Mouse (Mus musculus) adrenal gland, postnatal 14 days (tissue): ENCODE measurements around the gene Rnf135. TPM values are rescaled to one million over a fixed set of nuclear protein-coding genes. Genes with fewer than 3 reads are reported as not detected.
A peak's percentile ranks its signal among the peaks of the same experiment; 100 is the strongest.
"Not testable (repeated sequence)": the region's sequence is repeated elsewhere in the genome, so short reads cannot be mapped to it uniquely, and the experiment has no call there.

ENCODE experiments used
- DNase-seq: peaks from one replicate; pipeline ENCODE4 v3.0.0; 2021; ENCODE audit warnings: mixed read lengths
- total RNA-seq: library from RNA; stranded (reverse); gene quantifications from 2 replicates; pipeline ENCODE4 v1.2.3, GENCODE M21; 2021

Rnf135 gene
- total RNA-seq, 1 experiment from 2014 or later: 7.8 TPM

DNA sequence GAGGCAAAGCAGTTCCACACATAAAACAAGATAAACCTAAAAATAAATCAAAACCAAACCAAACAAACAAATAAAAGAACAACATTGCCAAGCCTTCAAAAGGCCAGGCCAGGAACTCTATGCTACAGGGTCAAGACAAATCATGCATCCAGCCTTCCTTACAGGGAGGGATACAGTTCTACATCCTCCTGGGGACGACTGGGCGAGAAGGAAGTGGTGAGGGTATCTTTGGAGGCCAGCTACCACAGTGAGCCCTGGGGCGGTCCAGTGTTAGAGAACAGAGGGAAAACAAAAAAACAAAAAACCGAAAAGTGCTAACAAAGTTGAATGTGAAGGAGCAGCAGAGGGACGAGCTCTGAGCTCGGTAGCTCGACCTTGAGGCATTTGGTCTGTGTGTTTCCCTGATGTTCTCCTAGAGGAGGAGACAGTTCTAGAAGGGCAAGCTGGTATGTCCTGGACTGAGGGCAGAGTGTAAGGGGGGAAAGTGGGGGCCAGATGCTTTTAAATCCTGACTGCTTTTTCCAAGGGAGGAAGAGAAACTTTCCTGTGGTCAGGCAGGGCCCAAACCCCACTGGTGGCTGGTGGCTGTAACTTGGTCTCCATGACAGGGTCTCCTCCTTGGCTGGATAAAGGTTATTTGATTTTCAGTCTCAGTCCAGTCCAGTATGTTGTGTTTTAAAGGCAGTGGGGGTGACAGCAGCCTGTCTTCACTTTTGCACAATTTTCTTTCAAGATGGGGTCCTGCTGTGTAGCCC is 20.1 kb upstream of the Rnf135 start:
- no peak for DNase-seq

DNA sequence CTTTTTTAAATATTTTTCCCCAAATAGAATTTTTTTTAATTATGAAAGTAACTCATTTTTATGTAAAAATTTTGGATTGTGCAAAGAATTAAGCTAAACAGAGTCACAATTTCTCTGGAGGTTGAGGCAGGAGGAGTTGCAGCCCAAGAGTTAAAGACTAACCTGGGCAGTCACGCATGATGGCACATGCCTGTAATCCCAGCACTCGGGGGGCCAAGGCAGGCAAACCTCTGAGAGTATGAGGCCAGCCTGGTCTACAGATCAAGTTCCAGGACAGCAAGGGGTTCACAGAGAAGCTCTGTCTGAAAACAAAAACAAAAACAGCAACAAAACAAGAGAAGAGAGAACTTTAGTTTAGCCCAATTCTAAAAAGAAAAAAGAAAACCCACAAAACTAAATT is 19.4 kb upstream of the Rnf135 start:
- no peak for DNase-seq

DNA sequence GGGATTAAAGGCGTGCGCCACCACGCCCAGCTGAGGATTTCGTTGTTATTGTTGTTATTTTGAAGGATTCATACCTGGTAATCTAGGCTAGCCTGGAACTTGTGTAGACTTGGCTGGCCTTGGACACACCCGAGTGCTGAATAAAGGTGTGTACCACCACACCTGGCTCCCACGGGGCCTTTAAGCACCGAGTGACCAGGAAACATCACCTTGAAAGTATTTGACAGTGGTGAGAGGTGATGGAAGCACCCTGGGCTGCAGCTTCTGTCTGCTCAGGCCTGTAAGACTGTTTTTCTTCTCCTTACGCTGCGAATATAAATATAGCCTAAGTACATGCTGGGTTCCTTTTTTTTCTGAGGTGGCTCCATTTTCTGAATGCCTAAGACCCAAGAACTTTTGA is 15.5 kb upstream of the Rnf135 start:
- no peak for DNase-seq

DNA sequence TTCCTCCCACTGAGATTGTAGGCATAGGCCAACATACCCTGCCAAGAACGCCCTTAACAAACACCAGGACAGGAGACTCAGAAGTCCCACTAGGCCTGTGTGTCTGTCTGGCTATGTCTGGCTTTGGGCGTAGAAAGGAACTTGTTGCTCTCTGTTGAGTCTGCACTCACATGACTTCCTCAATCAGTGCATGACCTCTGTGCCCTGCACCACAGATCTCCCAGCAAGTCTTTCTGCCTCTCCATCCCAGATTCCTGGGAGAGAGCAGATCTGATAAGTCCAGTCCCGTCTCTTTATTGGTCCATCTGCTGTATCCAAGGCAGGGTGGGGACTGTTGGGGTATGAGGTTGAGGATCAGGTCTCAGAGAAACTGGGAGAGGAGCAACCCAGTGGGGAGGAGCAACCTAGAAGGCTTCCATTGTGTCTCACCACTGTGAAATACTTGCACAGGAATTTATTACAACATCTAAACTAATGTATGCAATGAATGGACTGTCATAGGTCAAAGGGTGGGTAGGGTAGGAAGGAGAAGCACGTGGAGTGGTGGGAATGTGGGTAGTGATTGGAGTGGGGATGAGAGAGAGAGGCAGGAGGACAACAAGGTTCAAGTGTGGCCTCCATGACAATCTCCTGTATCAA is 14.9 kb upstream of the Rnf135 start:
- DNase-seq: no peak

DNA sequence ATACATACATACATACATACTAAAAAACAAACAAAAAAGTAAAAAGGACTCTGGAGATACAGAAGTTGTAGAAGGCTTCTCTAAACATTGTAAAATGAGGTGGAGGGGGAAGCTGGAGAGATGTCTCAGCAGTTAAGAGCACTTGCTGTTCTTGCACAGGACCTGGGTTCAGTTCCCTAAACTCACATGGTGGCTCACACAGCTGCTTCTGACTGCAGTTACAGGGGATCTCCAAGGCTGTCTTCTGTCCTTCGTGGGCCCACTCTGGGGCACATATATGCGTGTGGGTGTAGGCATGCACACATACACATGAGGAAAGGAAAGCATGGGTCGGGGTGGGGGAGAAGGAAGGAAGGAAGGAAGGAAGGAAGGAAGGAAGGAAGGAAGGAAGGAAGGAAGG is 14.0 kb upstream of the Rnf135 start:
- no peak for DNase-seq

DNA sequence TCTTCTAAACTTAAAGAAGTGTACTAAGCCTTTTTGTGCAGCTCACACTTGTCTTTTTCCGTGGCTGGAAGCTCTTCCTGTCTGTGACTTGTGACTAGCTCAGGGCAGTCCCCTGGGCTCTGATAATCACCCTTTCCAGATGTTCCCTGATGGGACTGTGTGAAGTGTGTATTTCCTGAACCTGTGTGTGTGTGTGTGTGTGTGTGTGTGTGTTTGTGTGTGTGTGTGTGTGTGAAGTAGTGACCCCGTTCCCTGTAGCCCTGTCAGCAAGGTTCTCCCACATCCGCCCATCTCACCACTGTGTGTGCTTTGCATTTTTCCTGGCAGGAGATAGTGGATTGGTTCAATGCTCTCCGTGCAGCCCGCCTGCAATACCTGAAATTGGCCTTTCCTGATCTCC is 13.3 kb upstream of the Rnf135 start:
- no peak for DNase-seq

DNA sequence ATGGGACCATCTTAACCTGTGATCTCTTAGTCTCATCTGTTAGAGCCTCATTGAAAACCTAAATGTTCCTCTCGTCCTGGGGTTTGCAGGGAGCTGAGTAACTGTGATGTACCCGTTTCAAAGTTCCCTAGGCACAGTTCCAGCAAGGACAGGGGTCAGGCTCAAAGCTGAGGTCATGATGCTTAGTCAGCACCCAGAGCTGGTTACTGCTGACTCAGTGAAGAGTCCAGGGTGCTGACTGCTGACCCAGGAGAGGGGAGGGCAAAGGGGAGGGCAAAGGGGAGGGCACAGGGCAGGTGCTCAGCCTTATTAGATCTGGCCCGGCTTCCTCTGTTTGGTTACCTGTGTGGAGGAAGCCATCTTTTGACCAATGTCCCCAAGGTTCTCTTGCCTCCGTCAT is 11.8 kb upstream of the Rnf135 start:
- DNase-seq: peak; percentile 76

DNA sequence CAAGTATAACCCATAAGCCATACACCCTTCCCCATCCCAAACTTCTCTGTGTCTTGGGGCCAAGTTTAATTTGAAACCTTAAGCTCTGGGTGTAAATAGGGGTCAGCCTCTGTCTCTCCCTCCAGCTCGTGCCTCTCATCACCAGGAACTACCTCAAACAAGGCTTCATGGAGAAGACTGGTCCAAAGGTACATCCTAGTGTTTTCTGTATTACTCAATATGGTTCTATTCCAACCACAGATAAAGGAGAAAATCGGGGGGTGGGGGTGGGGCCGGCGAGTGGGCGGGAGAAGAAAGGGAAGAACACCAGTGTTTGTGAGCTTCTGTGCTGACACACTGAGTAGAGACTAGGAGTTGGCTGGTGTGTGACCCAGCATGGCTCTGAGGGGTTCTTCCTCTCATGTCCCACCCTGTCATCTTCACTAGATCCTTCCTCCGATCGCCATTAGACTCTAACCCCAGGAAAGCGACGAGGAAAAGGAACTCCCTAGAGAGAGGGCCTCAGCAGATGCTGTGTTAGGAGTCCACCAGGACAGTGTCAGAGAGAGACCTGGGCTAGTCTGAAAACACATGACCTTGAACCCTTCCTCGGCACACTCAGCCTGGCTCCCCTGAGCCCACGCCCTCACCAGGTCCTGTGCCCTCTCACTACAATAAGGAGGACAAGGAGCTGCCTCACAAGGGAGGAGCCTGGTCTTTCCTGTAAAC is 9.5 kb upstream of the Rnf135 start:
- DNase-seq: no peak

DNA sequence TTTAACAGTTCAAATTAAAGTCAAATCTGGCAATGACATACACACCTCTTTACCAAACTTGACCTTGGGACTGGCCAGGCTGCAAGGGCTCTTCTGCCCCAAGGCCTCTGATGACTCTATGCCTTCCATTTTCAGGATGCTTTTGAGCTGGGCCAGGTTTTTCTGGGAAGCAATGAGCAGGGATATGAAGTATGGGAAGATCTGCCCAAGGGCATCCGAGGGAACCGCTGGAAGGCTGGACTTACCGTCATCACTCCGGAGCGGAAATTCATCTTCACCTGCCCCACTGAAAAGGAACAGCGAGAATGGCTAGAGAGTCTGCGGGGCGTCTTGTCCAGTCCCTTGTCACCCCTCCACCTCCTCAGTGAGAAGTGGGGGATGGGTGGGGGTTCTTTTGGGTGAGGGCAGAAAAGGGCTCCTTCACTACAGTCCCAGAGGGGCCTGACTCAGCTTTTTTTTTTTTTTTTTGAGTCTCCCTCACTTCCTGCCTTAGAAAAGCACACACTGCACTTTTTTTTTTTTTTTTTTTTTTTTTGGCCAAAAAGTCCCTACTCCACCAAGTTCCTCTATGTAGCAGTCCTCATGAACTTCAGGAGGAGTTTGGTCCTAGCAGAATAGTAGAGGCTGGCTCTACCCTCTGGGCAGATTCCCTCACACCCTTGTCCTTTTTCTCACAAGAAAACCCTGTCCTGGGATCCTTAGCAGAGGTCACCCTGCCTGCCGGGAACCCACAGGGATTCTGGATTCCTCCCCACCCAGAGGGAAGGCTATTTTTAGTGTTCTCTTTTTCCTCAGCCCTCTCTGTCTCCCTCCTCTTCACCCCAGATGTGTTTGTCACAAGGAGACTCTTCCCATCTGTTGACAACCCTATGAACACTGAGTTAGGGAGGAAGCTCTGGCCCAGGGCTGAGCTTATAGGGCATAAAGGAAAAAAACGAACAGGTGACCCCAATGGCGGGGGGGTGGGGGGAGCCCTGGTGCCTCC is 6.4 kb upstream of the Rnf135 start:
- peak; percentile 32 for DNase-seq

DNA sequence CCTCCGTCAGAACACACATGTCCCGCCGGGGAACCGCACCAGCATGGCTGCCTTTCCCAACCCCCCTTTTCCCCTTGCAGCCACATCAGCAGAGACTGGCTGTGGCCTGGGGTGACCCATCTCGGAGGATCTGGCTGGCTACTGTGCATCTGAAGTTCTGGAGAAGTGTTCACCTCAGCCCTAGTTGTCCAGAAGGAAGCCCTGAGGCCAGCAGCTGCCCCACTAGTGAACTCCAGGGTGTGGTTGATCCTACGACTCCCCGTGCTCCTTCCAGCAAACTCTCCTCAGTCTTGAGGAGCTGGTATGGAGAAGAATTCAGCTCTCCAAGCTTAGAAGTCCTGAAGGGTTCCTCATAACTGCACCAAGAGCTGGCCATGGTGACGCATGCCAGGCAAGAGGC is 5.3 kb upstream of the Rnf135 start:
- DNase-seq: no peak

DNA sequence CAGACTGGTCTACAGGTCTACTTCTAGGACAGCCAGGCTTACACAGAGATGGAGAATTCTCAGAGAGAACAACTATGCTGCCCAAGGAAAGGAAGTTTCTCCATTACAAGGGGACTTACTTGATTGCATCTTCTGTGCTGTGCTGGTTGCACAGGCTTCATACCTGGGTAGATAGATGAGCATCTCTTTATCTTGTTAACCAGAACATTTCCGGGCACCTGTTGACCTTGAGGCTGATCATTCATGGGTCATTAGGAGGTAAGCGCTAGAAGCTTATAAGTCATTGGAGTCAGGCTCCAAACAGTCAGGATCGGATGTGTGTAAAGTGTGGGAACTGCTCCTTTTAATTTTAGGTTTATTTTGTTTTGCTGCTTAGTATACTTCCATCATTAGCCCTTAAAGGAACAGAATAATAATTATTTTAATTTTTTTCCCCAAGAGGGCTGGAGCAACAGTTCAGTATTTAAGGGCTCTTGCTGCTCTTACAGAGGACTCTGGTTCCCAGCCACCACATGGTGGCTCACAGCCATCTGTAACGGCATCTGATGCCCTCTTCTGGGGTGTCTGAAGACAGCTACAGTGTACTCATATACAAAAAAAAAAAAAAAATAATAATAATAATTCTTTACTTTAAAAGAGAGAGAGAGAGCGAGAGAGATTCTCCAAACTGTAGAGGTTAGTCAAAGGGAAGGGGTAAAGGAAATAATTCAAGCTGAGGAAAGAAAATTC is 2.5 kb upstream of the Rnf135 start:
- DNase-seq: no peak

DNA sequence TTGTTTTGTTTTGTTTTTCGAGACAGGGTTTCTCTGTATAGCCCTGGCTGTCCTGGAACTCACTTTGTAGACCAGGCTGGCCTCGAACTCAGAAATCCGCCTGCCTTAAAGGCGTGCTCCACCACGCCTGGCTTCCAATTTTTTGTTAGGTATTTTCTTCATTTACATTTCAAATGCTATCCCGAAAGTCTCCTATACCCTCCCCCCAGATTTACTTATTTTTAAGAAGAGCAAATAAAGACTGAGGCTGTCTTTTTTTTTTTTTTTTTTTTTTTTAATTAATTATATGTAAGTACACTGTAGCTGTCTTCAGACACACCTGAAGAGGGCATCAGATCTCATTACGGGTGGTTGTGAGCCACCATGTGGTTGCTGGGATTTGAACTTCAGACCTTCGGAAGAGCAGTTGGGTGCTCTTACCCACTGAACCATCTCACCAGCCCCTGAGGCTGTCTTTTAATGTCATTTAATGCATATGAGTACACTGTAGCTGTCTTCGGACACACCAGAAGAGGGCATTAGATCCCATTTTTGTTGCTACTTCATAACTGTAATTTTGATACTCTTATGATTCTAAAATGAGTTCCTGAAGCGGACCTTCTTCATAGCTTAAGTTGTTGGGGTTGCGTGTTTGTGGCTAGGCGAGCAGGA is 472 bp upstream of the Rnf135 start:
- DNase-seq: not testable (repeated sequence)

DNA sequence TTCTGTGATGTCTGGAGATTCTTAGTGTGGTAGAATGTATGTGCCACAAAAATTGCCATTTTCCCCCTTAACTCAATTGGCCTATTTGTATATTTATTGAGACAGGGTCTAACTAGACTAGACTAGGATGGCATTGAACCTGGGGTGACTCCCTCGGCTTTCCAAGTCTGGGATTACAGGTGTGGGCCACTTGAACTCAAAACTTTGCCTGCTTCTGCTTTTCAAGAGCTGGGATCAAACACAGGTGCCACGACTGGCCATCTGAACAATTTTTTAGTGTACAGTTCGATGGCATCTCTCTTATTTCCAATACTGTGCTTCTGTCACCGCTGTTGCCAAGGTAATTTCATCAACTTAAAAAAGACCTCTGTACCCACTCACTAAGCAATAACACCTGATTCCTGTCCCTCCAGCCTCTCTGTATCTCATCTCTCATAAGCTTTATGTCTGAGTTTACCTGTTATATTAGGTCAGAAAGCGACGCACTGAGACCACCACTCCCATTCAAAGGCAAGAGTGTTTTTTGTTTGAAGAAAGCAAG is 950 bp downstream of the Rnf135 start:
- DNase-seq: no peak

DNA sequence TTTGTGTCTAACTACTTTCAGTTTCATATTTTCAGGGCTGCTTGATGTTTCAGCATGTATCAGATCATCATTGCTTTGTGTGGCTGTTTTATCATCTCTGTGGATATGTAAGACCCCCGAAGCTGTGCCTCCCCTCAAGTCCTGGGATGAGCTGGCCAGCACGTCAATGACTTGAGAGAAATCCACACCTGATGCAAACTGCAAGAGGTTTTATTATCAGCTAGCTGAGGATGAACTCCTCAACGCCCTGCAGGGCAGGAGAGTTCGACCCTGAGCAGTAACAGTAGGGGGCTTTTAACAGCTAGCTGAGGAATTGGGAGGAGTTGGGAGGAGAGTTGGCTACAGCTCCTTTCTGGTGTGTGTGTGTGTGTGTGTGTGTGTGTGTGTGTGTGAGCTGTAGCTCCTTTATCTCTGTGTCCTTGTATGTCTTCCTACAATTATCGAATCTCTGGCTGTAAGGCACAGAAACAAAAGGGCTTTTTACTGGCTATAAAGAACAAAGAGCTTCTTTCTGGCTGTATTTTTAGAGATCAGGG is 1.9 kb downstream of the Rnf135 start:
- DNase-seq: not testable (repeated sequence)

DNA sequence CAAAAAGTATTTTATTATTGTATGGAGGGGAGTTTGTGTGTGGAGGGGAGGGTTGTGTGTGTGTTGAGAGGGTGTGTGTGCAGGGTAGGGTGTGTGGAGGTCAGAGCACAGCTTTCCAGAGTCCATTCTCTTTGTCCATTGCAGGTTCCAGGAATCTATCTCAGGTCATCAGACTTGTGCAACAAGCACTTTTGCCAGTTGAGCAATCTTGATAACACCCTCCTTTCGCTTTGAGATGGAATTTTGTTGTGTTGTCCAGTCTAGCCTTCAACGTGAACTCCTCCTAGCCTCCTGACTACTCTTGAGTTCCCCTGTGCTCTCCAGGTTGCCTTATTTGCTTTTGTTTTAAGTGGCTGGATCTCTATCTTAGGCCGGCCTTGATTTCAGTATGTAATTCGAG is 6.6 kb downstream of the Rnf135 start:
- DNase-seq: no peak

DNA sequence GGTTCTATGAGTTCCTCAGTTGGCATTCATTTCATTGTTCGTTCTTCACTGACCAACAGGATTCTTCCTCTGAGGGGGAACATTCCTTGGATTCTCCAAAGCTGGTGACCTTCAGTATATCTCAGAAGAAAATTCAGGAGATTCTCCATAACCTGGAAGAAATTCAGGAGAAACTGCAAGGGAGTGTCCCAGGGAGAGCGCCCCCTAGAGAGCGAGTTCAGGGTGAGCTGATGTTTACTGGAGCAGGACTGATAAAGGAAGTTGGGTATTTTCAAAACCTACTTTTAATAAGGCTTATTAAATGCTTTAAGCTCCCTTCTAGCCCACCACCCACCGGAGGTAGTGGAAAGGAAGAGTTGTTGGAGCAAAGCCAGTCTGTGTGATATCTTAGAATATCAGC is 10.2 kb downstream of the Rnf135 start:
- peak; percentile 41 for DNase-seq

DNA sequence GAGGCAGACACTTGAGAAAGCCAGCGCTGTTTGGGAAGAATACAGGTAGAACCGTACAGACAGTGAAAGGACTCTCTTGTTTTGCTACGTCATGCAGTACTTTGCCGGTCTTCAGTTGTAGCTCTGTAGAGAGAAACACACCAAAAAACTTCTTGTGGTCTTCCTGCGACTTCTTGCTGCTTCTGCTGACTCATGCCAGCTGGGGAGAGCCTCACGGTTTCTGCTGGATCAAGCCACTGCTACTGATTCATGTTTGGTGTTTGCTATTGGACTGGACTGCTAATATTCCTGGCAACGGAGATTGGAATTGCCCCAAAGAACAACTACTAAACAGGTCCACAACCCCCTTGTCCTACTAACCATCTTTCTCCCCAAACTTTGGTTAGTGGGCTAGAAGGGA is 12.7 kb downstream of the Rnf135 start:
- no peak for DNase-seq

DNA sequence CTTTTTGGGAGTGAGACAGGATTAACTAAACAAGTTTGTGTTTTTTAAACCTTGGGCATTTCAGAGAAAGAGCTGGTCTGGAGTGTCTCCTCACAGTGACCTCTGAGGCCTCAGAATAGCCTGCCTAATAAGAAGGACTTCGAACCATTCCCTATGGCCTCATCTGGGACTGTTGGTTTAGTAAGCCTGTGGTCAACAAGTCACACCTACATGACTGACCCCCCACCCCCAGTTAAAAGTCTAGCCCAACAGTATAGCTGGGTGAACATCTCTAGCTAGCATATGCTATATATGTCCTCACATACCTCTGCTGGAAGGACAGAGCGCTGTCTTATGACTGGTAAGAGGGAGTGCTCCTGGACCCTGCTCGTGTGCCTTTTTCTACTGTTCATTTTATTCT is 15.7 kb downstream of the Rnf135 start:
- DNase-seq: no peak

DNA sequence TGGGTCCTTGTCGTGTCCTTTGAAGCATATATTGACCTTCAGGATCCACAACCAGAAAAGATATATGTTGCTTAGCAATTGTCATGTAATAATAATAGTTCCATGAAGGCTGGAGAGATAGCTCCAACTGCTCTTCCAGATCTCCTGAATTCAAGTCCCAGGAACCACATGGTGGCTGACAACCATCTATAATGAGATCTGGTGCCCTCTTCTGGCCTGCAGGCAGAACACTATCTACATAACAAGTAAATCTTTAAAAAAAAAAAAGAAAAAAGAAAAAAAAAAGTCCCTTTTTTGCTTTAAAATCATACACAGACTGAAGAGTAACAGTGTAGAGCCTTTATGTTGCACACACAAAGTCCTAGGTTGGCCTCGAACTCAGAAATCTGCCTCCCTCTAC is 16.1 kb downstream of the Rnf135 start:
- DNase-seq: no peak

DNA sequence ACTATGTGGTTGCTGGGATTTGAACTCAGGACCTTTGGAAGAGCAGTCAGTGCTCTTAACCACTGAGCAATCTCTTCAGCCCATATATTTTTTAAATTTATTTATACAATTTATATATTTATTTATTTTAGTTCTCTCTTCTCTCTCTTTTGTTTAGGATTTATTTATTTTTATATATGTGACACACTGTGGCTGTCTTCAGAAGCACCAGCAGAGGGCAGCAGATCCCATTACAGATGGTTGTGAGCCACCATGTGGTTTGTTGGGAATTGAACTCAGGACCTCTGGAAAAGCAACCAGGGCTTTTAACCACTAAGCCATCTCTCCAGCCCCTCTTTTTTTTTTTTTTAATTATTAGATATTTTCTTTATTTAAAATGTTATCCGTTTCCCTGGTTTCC is 16.7 kb downstream of the Rnf135 start:
- DNase-seq: peak; percentile 40

DNA sequence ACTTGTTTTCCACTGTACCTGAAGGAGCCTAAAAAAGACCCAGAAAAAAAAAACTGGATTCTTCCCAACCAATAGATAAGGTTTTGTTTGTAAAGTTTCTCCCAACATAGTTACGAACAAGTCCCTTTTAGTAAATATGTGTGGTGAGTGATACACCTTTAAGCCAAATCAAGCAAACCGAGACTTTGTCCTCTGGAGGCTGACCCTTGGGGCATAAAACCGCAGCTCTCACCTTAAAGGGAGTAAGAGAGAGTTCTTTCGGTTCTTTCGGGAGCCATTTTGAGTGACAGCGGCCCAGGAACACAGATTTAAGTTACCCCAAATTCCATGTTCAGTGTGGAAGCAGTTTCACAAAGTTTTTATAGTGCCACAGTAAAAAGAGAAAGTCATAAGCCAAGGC is 18.6 kb downstream of the Rnf135 start:
- DNase-seq: no peak
